Mouse (Mus musculus) ES-Bruce4 (cell line): Measurements from ENCODE around the gene Lmo7.

Experiments used
- CTCF ChIP-seq: IDR thresholded peaks from one replicate; pipeline ENCODE4 v1.8.1; 2011; ENCODE audit warnings: low read depth, low read length
- POLR2A ChIP-seq: IDR thresholded peaks from one replicate; pipeline ENCODE4 v1.8.1; 2011; ENCODE audit warnings: low read length; ENCODE audit not compliant: insufficient read depth

DNA sequence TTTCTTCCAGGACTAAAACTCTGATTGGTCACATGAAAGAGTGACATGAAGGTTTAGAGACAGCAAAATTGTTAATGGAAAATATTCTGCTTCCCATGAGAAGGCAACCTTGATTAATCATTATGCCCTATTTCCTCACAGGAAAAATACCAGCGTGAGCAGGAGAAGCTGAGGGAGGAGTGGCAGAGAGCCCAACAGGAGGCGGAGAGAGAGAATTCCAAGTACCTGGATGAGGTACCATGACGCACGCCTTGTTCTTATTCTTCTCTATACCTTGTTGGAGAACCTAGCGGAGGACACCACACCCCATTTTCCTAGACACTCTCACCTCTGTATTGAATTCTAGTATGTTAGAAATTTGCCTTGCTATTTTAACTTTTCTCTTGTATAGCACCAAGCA lies 188.7 kb downstream of the Lmo7 start:
- no peak for TF ChIP-seq CTCF
- TF ChIP-seq POLR2A = no peak
